Mouse (Mus musculus) spleen, embryonic (tissue): Measurements from ENCODE around the gene Gm3468.
"Not testable (repeated sequence)": the region's sequence is repeated elsewhere in the genome, so short reads cannot be mapped to it uniquely, and the experiment has no call there.

Experiments used
- CTCF ChIA-PET: fragments of 350-600 bp; sonication (Branson Sonifier 250); formaldehyde crosslinking; loops from one replicate; lab custom pipeline; 2022; lab: Charles Lee

The Gm3468 gene

DNA sequence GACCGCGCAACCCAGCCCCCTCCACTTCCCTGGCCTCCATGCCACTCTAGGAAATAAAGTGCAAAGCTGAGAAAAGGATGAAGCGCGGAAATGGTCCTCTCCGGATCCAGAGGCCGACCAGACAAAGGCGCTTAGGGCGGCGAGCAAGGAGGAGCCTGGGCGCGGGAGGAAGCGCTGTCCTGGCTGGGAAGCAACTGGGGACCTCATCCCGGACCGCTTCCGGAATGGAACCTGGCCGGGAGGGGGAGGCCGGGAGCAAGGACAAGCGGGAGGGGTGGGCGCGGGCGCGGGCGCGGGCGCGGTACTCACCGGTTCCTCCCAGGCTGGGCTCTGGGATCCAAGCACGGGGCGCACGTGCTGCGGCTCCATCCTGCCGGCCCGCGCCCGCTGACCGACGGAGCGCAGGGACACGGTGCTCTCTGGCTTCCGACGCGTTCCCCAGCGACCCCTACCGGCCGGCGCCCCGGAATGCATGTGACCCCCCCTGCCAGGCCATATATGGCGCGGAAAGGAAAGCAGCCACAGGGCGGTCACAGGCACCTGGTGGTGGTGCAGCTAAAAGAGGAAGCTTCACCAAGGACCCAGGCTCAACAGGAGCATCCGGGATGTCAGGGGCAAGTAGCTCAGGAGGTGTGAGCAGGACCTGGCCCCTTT lies at the start of gene Gm3468:
Gene Gm3468 (minus strand): TSS at position 394 of the 654 bp plus-strand sequence.
- CTCF ChIA-PET = not testable (repeated sequence)

DNA sequence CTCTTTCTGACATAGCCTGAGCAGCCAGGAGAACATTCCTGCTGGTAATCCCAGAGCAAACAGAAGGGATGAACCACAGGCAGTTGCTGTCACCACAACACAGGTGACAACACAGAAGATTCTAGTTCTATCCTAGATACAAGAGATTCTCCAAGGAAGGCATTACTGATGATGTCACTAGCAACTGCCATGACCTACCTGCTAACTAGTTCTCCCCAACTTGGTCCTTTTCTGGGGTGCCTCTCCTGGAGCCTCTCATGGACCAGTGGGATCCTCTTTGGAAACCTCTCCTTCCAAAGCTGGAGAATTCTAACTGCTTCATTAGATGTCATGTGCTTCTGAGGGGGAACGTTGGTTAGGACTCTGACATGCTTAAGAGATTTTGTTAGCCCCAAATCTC lies 17.2 kb upstream of the Gm3468 start, which contains the start of gene Gm3476:
Gene Gm3476 (minus strand): TSS at position 101 of the 400 bp plus-strand sequence.
- CTCF ChIA-PET = not testable (repeated sequence)

DNA sequence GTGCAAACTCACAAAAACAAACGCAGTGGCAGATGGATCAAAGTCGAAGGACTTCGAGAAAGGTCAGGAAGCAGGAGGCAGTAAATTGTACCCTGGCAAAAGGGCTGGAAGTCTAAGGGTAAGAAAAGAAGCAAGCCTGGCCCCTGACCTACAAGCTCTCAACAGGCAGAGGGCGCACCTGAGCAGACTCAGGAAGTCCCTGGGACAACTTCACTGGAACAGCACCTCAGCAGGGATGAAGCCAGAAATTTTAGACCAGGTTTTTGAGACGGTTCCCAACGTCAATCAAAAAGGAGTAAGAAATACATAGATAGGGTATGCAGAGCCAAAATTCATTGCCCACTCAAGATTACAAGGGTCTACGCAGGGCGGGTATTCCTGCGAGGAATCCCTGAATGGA lies 965 bp downstream of the Gm3468 start:
- CTCF ChIA-PET = not testable (repeated sequence)

DNA sequence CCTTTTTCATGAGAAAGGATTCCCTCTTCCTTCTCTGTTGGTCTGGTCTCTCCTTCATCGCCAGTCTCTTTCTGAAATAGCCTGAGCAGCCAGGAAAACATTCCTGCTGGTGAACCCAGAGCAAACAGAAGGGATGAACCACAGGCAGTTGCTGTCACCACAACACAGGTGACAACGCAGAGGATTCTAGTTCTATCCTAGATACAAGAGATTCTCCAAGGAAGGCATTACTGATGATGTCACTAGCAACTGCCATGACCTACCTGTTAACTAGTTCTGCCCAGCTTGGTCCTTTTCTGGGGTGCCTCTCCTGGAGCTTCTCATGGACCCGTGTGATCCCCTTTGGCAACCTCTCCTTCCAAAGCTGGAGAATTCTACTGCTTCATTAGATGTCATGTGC lies 14.6 kb downstream of the Gm3468 start, which contains the start of gene Gm8206:
Gene Gm8206 (minus strand): TSS at position 101 of the 400 bp plus-strand sequence.
- CTCF ChIA-PET = not testable (repeated sequence)

DNA sequence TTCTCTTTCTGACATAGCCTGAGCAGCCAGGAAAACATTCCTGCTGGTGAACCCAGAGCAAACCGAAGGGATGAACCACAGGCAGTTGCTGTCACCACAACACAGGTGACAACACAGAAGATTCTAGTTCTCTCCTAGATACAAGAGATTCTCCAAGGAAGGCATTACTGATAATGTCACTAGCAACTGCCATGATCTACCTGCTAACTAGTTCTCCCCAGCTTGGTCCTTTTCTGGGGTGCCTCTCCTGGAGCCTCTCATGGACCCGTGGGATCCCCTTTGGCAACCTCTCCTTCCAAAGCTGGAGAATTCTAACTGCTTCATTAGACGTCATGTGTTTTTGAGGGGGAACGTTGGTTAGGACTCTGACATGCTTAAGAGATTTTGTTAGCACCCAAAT lies 50.3 kb downstream of the Gm3468 start, which contains the start of gene Gm6337:
Gene Gm6337 (minus strand): TSS at position 101 of the 400 bp plus-strand sequence.
- CTCF ChIA-PET = not testable (repeated sequence)
